Comparison of ENCODE assay signal across 12 mouse cellular contexts in genomic region chr3:145922971-145923370, GRCm38 (mm10). TPM values are rescaled to one million over a fixed set of nuclear protein-coding genes. Genes with fewer than 3 reads are reported as not detected.
DNase-seq lines count a peak whose midpoint lies in the region; ATAC-seq and TF ChIP-seq lines count a peak whose summit lies in the region.
"Had no signal": no experiment of that assay in that cellular context is flagged by ENCODE, and none has a peak within 500 bp of the region (broad histone marks: within the 10 kb centered on the region; RNA-seq: fewer than 3 reads in every experiment).

No protein-coding gene starts in this region.

- no peak for ATAC-seq in lung, embryonic 16.5 days (ENCODE audit: low read depth)
- ATAC-seq in embryonic facial prominence, embryonic 15.5 days (ENCODE audit: insufficient number of reproducible peaks, low FRiP score, low TSS enrichment, low read depth) = no peak
- no peak for ATAC-seq in liver, postnatal 0 days

- H3K36me3 ChIP-seq in heart, embryonic 10.5 days = peaks cover 5% of the 10 kb centered on the region; the same call in 1 of the 2 replicates
- 0 out of 2 replicates have a peak, but pooled peaks cover 1% of the 10 kb centered on the region for H3K36me3 ChIP-seq in lung, embryonic 16.5 days (ENCODE audit: control insufficient read depth, insufficient read depth, low read length)
- 0 out of 2 replicates have a peak, but pooled peaks cover 1% of the 10 kb centered on the region for H3K36me3 ChIP-seq in embryonic facial prominence, embryonic 15.5 days
- H3K36me3 ChIP-seq in liver, postnatal 0 days (replicated peaks; ENCODE audit: insufficient read depth, low read length) = peaks cover 8% of the 10 kb centered on the region

- intact Hi-C loops in heart, postnatal 10 days (cut with DNase I) = loop anchor here (2.0 to 5.0 kb wide), 2 partner anchors 274 to 341 kb away; partner anchors contain the start of gene Ccn1

- DNase-seq in heart, embryonic 10.5 days (ENCODE audit: low spot score) = no peak
- DNase-seq in heart, postnatal 10 days = no peak
- no peak for DNase-seq in lung, postnatal 14 days
- no peak for DNase-seq in liver, postnatal 0 days
- DNase-seq in kidney, postnatal 4 days = no peak
- no peak for DNase-seq in left cerebral cortex, adult 9 months (ENCODE audit: low spot score in 2 of 2)
- DNase-seq: adrenal gland, postnatal 14 days; cerebellum, adult 18-20 months; kidney, adult 18-20 months; layer of hippocampus, adult 9-11 months had no signal

- peaks cover 28% of the 10 kb centered on the region; the same call in 1 of the 2 replicates for H3K4me1 ChIP-seq in heart, embryonic 10.5 days
- H3K4me1 ChIP-seq in lung, embryonic 16.5 days (replicated peaks; ENCODE audit: control insufficient read depth, insufficient read depth, low read length) = peaks cover 17% of the 10 kb centered on the region
- H3K4me1 ChIP-seq in embryonic facial prominence, embryonic 15.5 days = peaks cover 13% of the 10 kb centered on the region
- H3K4me1 ChIP-seq in liver, postnatal 0 days (ENCODE audit: insufficient read depth) = peaks cover 24% of the 10 kb centered on the region

- H3K9me3 ChIP-seq in heart, embryonic 10.5 days = no peaks in the 10 kb centered on the region
- no peaks in the 10 kb centered on the region for H3K9me3 ChIP-seq in lung, embryonic 16.5 days (ENCODE audit: control insufficient read depth, low read length)
- no peaks in the 10 kb centered on the region for H3K9me3 ChIP-seq in embryonic facial prominence, embryonic 15.5 days (replicated peaks)
- H3K9me3 ChIP-seq in liver, postnatal 0 days (ENCODE audit: low read length) = 0 out of 2 replicates have a peak, but pooled peaks cover 4% of the 10 kb centered on the region

- TF ChIP-seq CTCF in liver, postnatal 0 days (IDR thresholded peaks at IDR 0.05; ENCODE audit: low read depth) = no peak

- TF ChIP-seq EP300 in liver, postnatal 0 days (IDR thresholded peaks at IDR 0.05; ENCODE audit: low read depth) = no peak

- no peak overlapping the region for H3K4me3 ChIP-seq in heart, embryonic 10.5 days
- H3K4me3 ChIP-seq in lung, embryonic 16.5 days (ENCODE audit: low read length) = no peak overlapping the region
- H3K4me3 ChIP-seq in embryonic facial prominence, embryonic 15.5 days (replicated peaks) = no peak overlapping the region
- H3K4me3 ChIP-seq in liver, postnatal 0 days (ENCODE audit: low read depth, low read length) = no peak overlapping the region

- H3K27ac ChIP-seq in heart, embryonic 10.5 days = peak overlapping the region; percentile 96; the same call in 1 of the 2 replicates
- H3K27ac ChIP-seq in lung, embryonic 16.5 days (ENCODE audit: low read length) = 0 out of 2 replicates have a peak overlapping the region, but pooled peaks have one; percentile 18
- H3K27ac ChIP-seq in embryonic facial prominence, embryonic 15.5 days (replicated peaks) = peak overlapping the region; percentile 94; the same call in 1 of the 2 replicates
- H3K27ac ChIP-seq in liver, postnatal 0 days (ENCODE audit: low read depth) = peak overlapping the region; percentile 85; the same call in 1 of the 2 replicates

- H3K9ac ChIP-seq in lung, embryonic 16.5 days (ENCODE audit: low read length) = no peak overlapping the region
- H3K9ac ChIP-seq in embryonic facial prominence, embryonic 15.5 days = no peak overlapping the region
- no peak overlapping the region for H3K9ac ChIP-seq in liver, postnatal 0 days (replicated peaks)

- WGBS in heart, embryonic 10.5 days = 53% methylated on average over 3 of the region's 3 CpGs
- WGBS in lung, embryonic 16.5 days = 28% methylated on average over 3 of the region's 3 CpGs
- 63% methylated on average over 3 of the region's 3 CpGs for WGBS in embryonic facial prominence, embryonic 15.5 days
- WGBS in liver, postnatal 0 days (ENCODE audit: insufficient replicate concordance) = 64% methylated on average over 3 of the region's 3 CpGs

- no peaks in the 10 kb centered on the region for H3K27me3 ChIP-seq in heart, embryonic 10.5 days (ENCODE audit: insufficient read depth, poor library complexity, severe bottlenecking)
- no peaks in the 10 kb centered on the region for H3K27me3 ChIP-seq in lung, embryonic 16.5 days (ENCODE audit: control insufficient read depth, insufficient read depth, low read depth, low read length)
- H3K27me3 ChIP-seq in embryonic facial prominence, embryonic 15.5 days = no peaks in the 10 kb centered on the region
- no peaks in the 10 kb centered on the region for H3K27me3 ChIP-seq in liver, postnatal 0 days (ENCODE audit: insufficient read depth, low read length)

- no peak overlapping the region for H3K4me2 ChIP-seq in lung, embryonic 16.5 days (ENCODE audit: low read depth, low read length)
- H3K4me2 ChIP-seq in embryonic facial prominence, embryonic 15.5 days (replicated peaks) = no peak overlapping the region
- peak overlapping the region; percentile 73; the same call in 1 of the 2 replicates for H3K4me2 ChIP-seq in liver, postnatal 0 days (ENCODE audit: low read depth, low read length)

RNA-seq across cellular contexts. Expression of gene Bcl10, which starts 0.4 kb away (rescaled TPM):
- 39.1 and 41.1 TPM in 2 replicates for polyA plus RNA-seq in heart, embryonic 10.5 days (2016; fragmentation: Nextera tagmentation; extraction: Ambion mirVana)
- total RNA-seq in heart, postnatal 10 days (2021) = 10 to 100 TPM; 23.8 to 25.8 TPM
- polyA plus RNA-seq in lung, embryonic 16.5 days (2015; fragmentation: Nextera tagmentation; extraction: Ambion mirVana) = 51.3 and 52.0 TPM in 2 replicates
- polyA plus RNA-seq in embryonic facial prominence, embryonic 15.5 days (2015; fragmentation: Nextera tagmentation; extraction: Ambion mirVana) = 50.1 and 51.8 TPM in 2 replicates
- 20.9 and 22.9 TPM in 2 replicates for polyA plus RNA-seq in liver, postnatal 0 days (2015; fragmentation: Nextera tagmentation; extraction: Ambion mirVana)

RNA-seq across cellular contexts. Expression of gene 2410004B18Rik, which starts 14.8 kb away (rescaled TPM):
- 43.3 and 55.7 TPM in 2 replicates for polyA plus RNA-seq in heart, embryonic 10.5 days (2016; fragmentation: Nextera tagmentation; extraction: Ambion mirVana)
- total RNA-seq in heart, postnatal 10 days (2021) = 10 to 100 TPM; 22.6 to 23.1 TPM
- polyA plus RNA-seq in lung, embryonic 16.5 days (2015; fragmentation: Nextera tagmentation; extraction: Ambion mirVana) = 44.9 and 46.9 TPM in 2 replicates
- polyA plus RNA-seq in embryonic facial prominence, embryonic 15.5 days (2015; fragmentation: Nextera tagmentation; extraction: Ambion mirVana) = 49.1 and 49.9 TPM in 2 replicates
- 10.1 and 11.8 TPM in 2 replicates for polyA plus RNA-seq in liver, postnatal 0 days (2015; fragmentation: Nextera tagmentation; extraction: Ambion mirVana)

Comparison
In these comparisons a context has a peak if more than half of its experiments do, and no peak if none do; other contexts are left out.
1. H3K27ac ChIP-seq: peak in every context shown above with its lines; median percentile 96 in heart, embryonic 10.5 days; 94 in embryonic facial prominence, embryonic 15.5 days; 85 in liver, postnatal 0 days; 18 in lung, embryonic 16.5 days.